Mouse (Mus musculus): ENCODE data around the gene Phf13.
"Not testable (repeated sequence)": the region's sequence is repeated elsewhere in the genome, so short reads cannot be mapped to it uniquely, and the experiment has no call there.

The Phf13 gene

DNA sequence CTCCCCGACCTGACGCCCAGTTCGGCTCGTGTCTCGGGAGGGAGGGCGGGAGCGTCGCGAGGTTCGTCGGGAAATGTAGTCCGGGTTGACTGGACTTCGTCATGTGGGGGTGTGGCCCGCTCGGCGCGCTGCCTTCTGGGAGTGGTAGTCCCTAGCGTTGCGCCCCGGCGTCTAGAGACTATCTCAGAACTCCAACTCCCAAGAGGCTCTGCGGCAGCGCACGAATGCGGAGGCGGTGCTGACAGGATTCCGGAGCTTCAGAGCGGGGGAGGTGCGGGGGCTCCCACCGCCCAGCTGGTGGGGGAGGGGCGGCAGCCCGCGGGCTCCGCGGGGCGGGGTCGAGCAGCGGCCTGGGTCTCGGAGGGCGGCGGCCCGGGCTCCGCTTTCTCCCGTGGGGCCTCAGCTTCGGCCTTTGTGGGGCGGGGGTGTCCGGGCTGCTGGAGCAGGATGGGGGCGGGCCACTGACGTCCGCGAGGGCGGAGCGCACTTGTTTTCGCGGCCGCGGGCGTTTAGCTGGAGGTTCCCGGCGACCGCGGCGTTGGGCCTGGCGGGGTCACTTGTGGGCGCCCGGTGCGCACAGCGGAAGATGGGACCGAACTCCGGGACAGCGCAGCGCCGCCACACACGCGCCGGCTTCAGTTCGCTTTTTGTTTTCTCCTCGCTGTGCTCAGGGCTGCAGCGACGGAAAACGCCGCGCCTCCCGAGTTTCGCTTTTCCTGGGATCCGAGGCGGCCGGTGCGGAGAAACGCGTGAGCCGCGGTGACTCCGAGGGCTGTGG, at the start of gene Phf13:
TSS of gene Phf13 (minus strand) at position 86 of the 778 bp plus-strand sequence.
- CTCF ChIA-PET: interaction anchor here (1.0 kb wide), 2 partner anchors 9 to 12 kb away, joined by 3 read pairs; partner anchors contain the start of gene Klhl21

DNA sequence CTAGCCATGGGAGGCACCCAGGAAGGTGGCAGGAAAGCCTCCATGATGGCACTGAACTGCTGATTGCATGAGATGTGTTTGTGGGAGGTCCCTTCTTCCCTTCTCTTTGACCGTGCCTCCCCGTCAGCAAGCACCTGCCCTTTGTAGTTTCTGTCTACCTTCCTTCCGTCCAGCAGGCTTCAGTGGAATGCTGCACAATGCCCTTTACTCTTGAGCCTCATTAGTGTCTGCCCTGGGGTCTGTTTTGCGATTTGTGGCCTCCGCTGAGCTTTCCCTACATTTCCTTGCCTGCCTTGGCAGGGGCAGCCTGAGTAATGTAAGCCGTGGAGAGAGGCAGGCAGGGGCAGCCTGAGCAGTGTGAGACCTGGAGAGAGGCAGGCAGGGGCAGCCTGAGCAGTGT, 48.6 kb upstream of the Phf13 start:
- CTCF ChIA-PET: no interaction called here

GRCm38 (mm10) chr4:152043171-152043570, 47.1 kb upstream of the Phf13 start:
- CTCF ChIA-PET: interaction anchor here (0.7 kb wide), 1 partner anchor 14 kb away, joined by 5 read pairs; no protein-coding TSS in a partner anchor

- CTCF ChIA-PET: interaction anchor here (0.7 kb wide), 2 partner anchors 31 to 71 kb away, joined by 4 to 5 read pairs; no protein-coding TSS in a partner anchor
Measured at GRCm38 (mm10) chr4:152041924-152042641, 46.0 kb upstream of the Phf13 start.

- CTCF ChIA-PET: no interaction called here
Measured at GRCm38 (mm10) chr4:152039831-152040310, 43.8 kb upstream of the Phf13 start.

DNA sequence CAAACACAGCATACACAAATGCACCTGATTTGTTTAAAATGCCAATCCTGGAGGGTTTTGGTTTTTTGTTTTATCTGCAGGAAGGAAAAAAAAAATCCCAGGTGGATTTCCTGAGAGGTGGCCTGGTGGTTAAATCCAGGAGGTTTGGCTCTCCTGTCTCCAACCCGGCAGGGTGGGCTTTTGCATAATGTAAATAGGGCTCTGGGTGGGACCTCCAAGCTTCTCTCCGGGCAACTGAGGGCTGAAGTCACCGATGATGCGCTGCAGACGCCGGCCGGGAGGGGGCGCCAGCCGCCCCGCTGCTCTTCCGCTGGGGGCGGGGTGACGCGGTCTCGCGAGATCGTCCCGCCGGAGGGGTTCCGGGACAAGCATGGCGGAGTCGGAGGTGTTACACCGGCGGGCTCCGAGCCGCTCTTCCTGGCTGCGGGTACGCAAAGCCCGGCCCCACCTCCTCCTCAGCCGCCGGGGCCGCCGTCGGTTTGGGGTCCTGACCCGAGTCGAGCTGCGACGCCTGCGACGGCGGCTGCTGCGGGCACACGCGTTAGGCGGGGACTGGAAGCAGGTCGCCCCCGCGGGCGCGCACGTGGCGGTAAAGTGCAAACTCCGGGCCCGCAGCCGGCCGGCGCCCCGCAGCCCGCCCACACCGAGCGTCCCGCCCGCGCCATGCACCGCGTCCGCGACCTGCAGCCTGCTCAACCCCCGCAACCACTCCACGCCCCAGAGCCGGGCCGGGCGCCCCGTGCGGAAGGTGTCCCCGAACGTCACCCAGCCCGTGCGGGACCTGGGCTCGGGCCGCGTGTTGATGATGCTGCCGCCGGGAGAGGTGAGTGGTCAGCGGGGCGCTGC, 43.1 kb upstream of the Phf13 start, which contains the start of gene Nol9:
TSS of gene Nol9 (plus strand) at position 337 of the 846 bp plus-strand sequence.
- CTCF ChIA-PET: interaction anchor here (1.1 kb wide), 1 partner anchor 10 kb away, joined by 4 read pairs; no protein-coding TSS in a partner anchor

GRCm38 (mm10) chr4:152038225-152038984, 42.3 kb upstream of the Phf13 start, which contains the start of gene Tas1r1:
Gene Tas1r1 (minus strand): TSS chr4:152038568.
- CTCF ChIA-PET: interaction anchor here (1.1 kb wide), 1 partner anchor 9 kb away, joined by 4 read pairs; no protein-coding TSS in a partner anchor

GRCm38 (mm10) chr4:152036464-152036863, 40.4 kb upstream of the Phf13 start:
- CTCF ChIA-PET: not testable (repeated sequence)

- CTCF ChIA-PET: no interaction called here
Measured at GRCm38 (mm10) chr4:152032922-152033321, 36.9 kb upstream of the Phf13 start.

DNA sequence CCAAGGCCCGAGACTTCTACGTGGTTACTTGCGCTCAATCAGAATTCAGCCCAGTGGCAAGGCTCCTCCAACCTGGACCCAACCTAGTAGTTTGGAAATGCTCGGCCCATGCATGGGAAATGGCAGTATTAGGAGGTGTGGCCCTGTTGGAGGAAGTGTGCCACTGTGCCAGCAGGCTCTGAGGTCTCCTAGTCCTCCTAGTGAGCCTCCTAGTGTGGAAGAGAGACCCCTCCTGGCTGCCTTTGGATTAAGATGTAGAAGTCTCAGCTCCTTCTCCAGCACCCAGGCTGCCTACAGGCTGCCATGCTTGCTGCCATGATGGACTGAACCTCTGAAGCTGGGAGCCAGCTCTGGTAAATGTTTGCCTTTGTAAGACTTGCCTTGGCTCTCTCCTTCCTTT, 33.9 kb upstream of the Phf13 start:
- CTCF ChIA-PET: interaction anchor here (1.8 kb wide), 1 partner anchor 41 kb away, joined by 5 read pairs; the partner anchor contains the start of gene Thap3

- CTCF ChIA-PET: interaction anchor here (0.6 to 1.8 kb wide), 5 partner anchors 9 to 49 kb away, joined by 3 to 5 read pairs (median 4); partner anchors contain the start of genes Nol9, Tas1r1 and Thap3
Measured at GRCm38 (mm10) chr4:152029087-152029486, 33.0 kb upstream of the Phf13 start.

DNA sequence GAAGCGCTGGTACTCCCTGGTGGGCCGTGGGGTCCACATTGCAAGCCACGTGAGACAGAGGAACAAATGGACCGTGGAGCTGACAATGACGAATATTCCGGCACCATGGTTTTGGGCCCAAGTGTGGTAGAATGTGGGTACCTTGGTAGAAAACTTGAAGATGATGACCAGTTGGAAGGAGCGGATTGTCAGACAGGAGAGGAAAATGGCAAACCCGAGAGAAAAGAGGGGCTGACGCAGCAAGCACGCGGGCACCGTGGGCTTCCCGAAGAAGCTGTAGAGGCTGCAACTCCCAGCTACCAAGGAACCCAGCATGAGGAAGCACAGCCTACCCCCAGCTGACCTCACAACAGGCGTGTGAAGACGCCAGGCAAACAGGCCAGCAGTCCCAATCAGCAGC, 32.4 kb upstream of the Phf13 start:
- CTCF ChIA-PET: interaction anchor here (0.6 to 1.8 kb wide), 4 partner anchors 8 to 48 kb away, joined by 3 to 5 read pairs (median 4); partner anchors contain the start of gene Thap3

- CTCF ChIA-PET: interaction anchor here (0.7 to 1.4 kb wide), 3 partner anchors 12 to 1984 kb away, joined by 3 to 4 read pairs (median 3); partner anchors contain the start of gene Lrrc47
Measured at GRCm38 (mm10) chr4:152027524-152027923, 31.5 kb upstream of the Phf13 start, which contains the start of gene Zbtb48. Gene Zbtb48 (minus strand): TSS chr4:152027671.

DNA sequence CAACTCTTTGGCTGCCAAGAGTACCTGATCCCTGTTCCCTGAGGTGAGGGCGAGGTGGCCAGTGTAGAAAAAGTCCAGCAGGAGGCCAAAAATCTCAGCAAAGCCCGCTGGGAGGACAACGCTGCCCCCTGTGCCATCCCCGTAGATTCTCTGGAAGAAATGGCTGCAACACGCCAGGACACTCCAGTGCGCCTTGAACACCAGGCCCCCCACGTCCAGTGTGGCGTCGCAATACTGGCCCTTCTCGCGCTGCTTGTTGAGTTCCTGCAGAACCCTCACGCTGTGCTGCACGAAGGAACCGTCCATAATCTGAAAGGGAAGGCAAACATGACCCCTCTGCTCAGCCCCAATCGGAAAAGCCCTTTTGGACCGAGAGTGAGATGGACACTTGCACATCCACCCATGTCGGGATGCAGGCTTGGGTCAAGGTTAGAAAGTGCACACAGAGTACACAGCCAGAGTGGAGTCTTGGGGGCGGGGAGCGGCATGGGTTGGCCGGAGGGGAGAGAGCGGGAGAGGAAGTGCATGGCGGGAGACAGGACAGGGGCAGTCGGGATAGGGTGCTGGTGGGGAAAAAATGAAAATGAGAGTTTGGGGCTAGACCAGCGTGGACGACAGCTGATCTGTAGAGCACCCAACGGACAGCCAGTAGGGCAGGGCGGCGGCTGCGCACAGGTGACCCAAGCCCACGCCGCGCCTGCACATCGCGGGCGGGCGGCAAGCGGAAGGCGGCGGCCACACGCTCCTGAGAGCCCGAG, 30.9 kb upstream of the Phf13 start:
- CTCF ChIA-PET: interaction anchor here (0.7 to 1.0 kb wide), 4 partner anchors 11 to 1984 kb away, joined by 3 to 23 read pairs (median 3); partner anchors contain the start of gene Lrrc47

DNA sequence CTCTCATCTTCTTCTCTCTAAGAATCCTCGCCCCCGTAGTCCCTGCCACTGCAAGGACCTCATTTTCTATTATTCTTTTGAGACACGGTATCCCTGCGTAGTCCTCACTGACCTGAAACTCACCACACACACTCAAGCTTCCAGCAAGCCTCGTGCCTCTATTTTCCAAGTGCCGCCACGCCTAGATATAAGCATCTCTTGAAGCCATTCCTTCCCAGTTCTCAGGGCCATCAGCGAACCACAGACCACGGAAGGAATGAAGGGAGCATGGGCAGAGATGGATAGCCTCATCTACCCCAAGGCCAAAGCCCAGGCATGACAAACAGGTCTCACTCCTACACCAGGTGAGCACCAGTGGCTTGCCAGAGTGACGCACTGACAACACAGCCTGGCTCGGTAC, 28.5 kb upstream of the Phf13 start:
- CTCF ChIA-PET: no interaction called here

GRCm38 (mm10) chr4:152022506-152022905, 26.4 kb upstream of the Phf13 start:
- CTCF ChIA-PET: no interaction called here

- CTCF ChIA-PET: no interaction called here
Measured at GRCm38 (mm10) chr4:152021568-152022097, 25.6 kb upstream of the Phf13 start.

DNA sequence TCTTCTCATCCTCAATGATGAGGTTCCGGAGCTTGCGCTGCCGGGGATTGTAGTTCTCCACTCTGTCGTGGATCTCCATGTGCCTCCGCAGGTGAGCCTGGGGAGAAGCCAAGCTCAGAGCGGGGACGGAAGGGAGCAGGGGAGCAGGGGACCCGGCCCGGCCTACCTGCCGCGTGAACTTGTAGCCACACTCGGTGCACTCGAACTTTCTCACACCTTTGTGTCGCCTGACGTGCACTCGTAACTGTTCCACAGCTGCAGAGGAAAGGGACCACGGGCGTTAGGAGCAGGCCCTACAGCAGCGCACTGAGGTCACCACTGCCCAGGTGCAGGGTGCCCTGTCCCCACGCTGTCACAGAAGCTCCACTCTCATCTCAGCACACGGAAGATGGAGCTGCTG, 24.0 kb upstream of the Phf13 start:
- CTCF ChIA-PET: interaction anchor here (0.9 kb wide), 1 partner anchor 9 kb away, joined by 3 read pairs; no protein-coding TSS in a partner anchor

GRCm38 (mm10) chr4:152019073-152019472, 23.0 kb upstream of the Phf13 start:
- CTCF ChIA-PET: no interaction called here
